Mouse (Mus musculus) spleen, adult 2 months (tissue): Measurements from ENCODE around the gene Tbx21.

Experiments used
- CTCF ChIP-seq: fragments of 200-500 bp; IDR thresholded peaks from 2 replicates; pipeline ENCODE4 v1.5.1; 2011; ENCODE audit warnings: mild to moderate bottlenecking, inconsistent platforms; ENCODE audit not compliant: insufficient read depth, insufficient read length, insufficient replicate concordance; ENCODE audit errors: extremely low read depth
- POLR2A ChIP-seq: fragments of 200-500 bp; IDR thresholded peaks from 2 replicates; pipeline ENCODE4 v1.6.1; 2011; ENCODE audit warnings: low read depth, low read length, inconsistent platforms

DNA sequence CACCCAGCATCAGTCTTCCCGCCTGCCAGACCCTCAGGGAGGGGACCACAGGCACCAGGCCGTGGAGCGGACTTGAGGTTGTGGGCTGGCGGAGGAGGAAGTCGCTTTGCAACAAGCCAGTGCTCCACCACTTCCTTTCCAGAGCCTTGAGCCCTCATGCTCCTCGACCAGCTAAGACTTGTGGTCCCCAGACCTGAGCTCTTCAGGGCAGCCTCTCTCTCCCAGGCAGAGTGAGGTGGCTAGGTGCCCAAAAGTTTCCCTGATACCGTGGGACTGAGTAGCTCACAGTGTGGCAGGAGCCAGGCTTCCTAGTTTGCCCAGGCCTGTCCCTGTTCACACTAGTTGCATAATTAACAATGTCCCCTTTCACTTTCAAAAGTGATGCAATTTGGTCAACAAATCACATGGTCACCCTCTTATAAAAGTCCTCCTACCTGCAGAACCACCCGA lies 27.1 kb upstream of the Tbx21 start:
- no peak for TF ChIP-seq CTCF
- TF ChIP-seq POLR2A = peak; percentile 28; the same call in 1 of the 2 replicates
